Mouse (Mus musculus) bone marrow macrophage, adult 2 months (primary cell): ENCODE results near the gene Pld2. TPM values are rescaled to one million over a fixed set of nuclear protein-coding genes. Genes with fewer than 3 reads are reported as not detected.
"Not testable (repeated sequence)": the region's sequence is repeated elsewhere in the genome, so short reads cannot be mapped to it uniquely, and the experiment has no call there.

ENCODE experiments used
- H3K27ac ChIP-seq: 2 replicates; pipeline ENCODE4 v1.5.1; 2012; ENCODE audit warnings: low read depth, low read length; ENCODE audit not compliant: insufficient read depth
- H3K4me1 ChIP-seq: 2 replicates; pipeline ENCODE4 v1.6.1; 2012; ENCODE audit warnings: low read length; ENCODE audit not compliant: control insufficient read depth, insufficient read depth
- H3K4me3 ChIP-seq: 2 replicates; pipeline ENCODE4 v1.5.1; 2012; ENCODE audit warnings: mild to moderate bottlenecking, low read length, moderate library complexity; ENCODE audit not compliant: insufficient read depth
- CTCF ChIP-seq: IDR thresholded peaks from 2 replicates; pipeline ENCODE4 v1.5.1; 2012; ENCODE audit warnings: low read depth, mild to moderate bottlenecking, low read length, moderate library complexity
- POLR2A ChIP-seq: IDR thresholded peaks from 2 replicates; pipeline ENCODE4 v1.6.1; 2012; ENCODE audit warnings: mild to moderate bottlenecking, low read depth, low read length, borderline replicate concordance
- polyA plus RNA-seq: library from polyadenylated mRNA; stranded (reverse); fragments of >200 nt; gene quantifications from 2 replicates; pipeline ENCODE4 v1.2.4, GENCODE M21; 2012; ENCODE audit not compliant: missing spikeins, insufficient read depth, insufficient read length

Pld2 gene
- polyA plus RNA-seq, 1 experiment = 58.4 TPM

DNA sequence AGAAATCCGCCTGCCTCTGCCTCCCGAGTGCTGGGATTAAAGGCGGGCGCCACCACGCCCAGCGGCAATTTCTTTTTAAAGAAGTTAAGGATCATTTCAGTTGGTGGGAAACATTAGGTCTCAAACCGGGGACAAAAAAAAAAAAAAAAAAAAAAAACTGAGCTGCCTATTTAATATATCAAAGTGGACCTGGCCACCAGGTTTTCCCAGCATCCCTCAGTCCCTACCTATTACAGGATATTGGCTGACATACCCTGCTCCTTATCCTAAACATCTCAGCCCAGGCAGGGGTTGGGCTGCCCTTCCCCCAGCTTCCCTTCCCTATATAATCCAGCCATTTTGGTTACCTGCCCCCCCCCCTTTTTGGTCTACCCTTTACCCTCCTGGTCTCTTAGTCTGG lies 28.0 kb upstream of the Pld2 start:
- Histone ChIP-seq H3K27ac (no peak overlapping the region), H3K4me3 (no peak overlapping the region), H3K4me1 (0 out of 2 replicates have a peak, but pooled peaks cover 3% of the 10 kb centered on the region)
- no peak for TF ChIP-seq CTCF
- no peak for TF ChIP-seq POLR2A

- no peak overlapping the region for H3K27ac ChIP-seq
- no peak overlapping the region for H3K4me3 ChIP-seq
- H3K4me1 ChIP-seq = 0 out of 2 replicates have a peak, but pooled peaks cover 3% of the 10 kb centered on the region
- TF ChIP-seq CTCF (no peak), POLR2A (no peak)
Measured at GRCm38 (mm10) chr11:70512709-70513342, 27.0 kb upstream of the Pld2 start.

- TF ChIP-seq POLR2A = no peak
- TF ChIP-seq CTCF = no peak
- H3K27ac ChIP-seq = no peak overlapping the region
- H3K4me3 ChIP-seq = no peak overlapping the region
- 0 out of 2 replicates have a peak, but pooled peaks cover 3% of the 10 kb centered on the region for H3K4me1 ChIP-seq
Measured at GRCm38 (mm10) chr11:70513520-70513919, 26.3 kb upstream of the Pld2 start.

DNA sequence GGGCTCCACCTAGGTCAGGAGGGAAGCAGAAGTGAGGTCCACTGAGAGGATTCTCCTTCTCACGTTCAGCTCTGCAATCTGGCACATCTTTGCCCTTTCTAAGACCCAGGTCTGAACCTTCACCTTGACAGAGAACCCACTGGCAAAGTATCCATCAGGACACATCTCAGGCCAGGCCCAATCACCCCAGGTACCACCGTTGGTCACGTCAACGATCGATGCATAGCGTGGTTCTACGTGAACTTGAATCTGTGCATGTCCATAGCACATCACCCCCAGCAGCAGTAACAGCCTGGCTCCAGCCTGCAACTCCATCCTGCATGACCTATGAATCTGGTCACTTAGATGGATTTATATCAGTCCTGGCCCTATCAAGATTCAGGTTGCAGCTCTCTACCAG lies 25.6 kb upstream of the Pld2 start, which contains the start of gene Vmo1:
TSS of gene Vmo1 (minus strand) at position 329 of the 400 bp plus-strand sequence.
- Histone ChIP-seq H3K4me1 (0 out of 2 replicates have a peak, but pooled peaks cover 3% of the 10 kb centered on the region), H3K4me3 (no peak within 1 kb of the TSS), H3K27ac (no peak within 1 kb of the TSS)
- no peak for TF ChIP-seq CTCF
- no peak for TF ChIP-seq POLR2A

DNA sequence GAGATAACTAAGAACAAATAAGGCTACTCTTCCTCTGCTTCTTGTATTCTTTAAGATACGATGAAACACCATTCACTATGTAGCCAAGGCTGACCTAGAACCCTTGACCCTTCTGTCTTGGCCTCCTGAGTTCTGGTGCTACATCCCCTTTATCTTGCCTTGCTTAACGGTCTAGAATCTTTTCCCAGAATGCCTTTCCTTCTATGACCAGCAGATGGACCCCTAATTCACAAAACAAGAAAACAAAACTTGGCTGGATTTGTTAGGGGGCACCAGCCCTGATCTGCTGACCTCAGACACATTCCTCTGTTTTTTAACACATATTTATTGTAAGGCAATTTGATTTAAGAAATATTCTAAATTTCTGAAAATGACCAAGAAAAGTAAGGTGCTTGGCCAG lies 23.5 kb upstream of the Pld2 start:
- Histone ChIP-seq H3K27ac (no peak overlapping the region), H3K4me1 (no peaks in the 10 kb centered on the region), H3K4me3 (no peak overlapping the region)
- TF ChIP-seq CTCF (no peak), POLR2A (no peak)

- Histone ChIP-seq H3K4me1 (no peaks in the 10 kb centered on the region), H3K27ac (no peak overlapping the region), H3K4me3 (no peak overlapping the region)
- no peak for TF ChIP-seq POLR2A
- TF ChIP-seq CTCF = no peak
Measured at GRCm38 (mm10) chr11:70518436-70518835, 21.4 kb upstream of the Pld2 start.

DNA sequence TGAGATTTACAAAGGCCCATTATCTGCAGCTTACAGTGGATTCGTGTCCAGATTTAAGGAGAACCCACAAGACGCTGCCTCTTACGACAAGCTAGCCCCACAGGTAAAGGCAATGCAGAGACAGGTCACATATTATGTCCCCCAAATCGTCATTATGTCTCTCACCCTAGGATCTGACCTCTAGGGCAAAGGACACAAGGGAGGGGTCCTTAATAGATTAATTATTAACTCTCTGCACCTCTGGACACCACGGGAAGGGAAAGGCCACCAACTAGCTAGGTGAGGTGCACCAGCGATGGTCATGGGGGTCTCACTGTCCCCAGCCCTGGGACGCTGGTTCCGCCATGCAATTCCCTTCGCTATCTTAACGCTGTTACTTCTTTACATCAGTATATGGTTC lies 20.9 kb upstream of the Pld2 start, which contains the start of gene Gltpd2:
TSS of gene Gltpd2 (plus strand) at position 274 of the 400 bp plus-strand sequence.
- H3K4me1 ChIP-seq = no peaks in the 10 kb centered on the region
- no peak within 1 kb of the TSS for H3K27ac ChIP-seq
- no peak for TF ChIP-seq CTCF
- no peak for TF ChIP-seq POLR2A
- no peak within 1 kb of the TSS for H3K4me3 ChIP-seq

GRCm38 (mm10) chr11:70520178-70520769 lies 19.6 kb upstream of the Pld2 start:
- H3K4me3 ChIP-seq = no peak overlapping the region
- no peak for TF ChIP-seq POLR2A
- TF ChIP-seq CTCF = no peak
- H3K4me1 ChIP-seq = peaks cover 3% of the 10 kb centered on the region; the same call in 1 of the 2 replicates
- H3K27ac ChIP-seq = no peak overlapping the region

DNA sequence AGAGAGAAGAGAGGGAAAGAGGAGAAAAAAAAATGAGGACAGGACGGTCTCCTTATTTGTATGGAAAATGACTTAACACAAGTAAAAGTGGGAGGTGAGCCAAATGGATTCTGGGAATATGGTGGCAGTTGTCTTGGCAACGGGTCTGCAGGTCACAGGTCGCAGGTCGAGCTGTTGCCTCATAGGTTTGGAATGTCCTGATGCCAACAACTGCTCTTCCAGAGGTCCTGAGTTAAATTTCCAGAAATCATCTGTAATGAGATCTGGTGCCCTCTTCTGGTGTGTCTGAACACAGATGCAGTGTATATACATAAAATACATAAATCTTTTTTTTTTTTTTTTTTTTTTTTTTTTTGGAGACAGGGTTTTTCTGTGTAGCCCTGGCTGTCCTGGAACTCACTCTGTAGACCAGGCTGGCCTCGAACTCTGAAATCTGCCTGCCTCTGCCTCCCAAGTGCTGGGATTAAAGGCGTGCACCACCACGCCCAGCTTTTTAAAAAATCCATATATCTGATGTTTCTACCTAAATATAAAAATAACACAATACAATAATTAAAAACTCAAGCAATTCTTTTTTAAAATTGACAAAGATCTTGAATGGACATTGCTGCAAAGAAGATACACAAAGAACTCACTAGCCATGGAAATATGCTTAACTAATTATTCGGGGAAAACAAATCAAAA lies 16.4 kb upstream of the Pld2 start:
- not testable (repeated sequence) for H3K27ac ChIP-seq, H3K4me3 ChIP-seq
- peaks cover 27% of the 10 kb centered on the region for H3K4me1 ChIP-seq

- peak overlapping the region; percentile 48 for H3K4me3 ChIP-seq
- H3K27ac ChIP-seq = no peak overlapping the region
- TF ChIP-seq CTCF (no peak), POLR2A (no peak)
- H3K4me1 ChIP-seq = peaks cover 38% of the 10 kb centered on the region
Measured at GRCm38 (mm10) chr11:70524782-70525181, 15.1 kb upstream of the Pld2 start.
